In genomic region chr11:78152299-78153231, GRCm38 (mm10) we compare ENCODE assay signal across 8 mouse cellular contexts. TPM values are rescaled to one million over a fixed set of nuclear protein-coding genes. Genes with fewer than 3 reads are reported as not detected.
DNase-seq lines count a peak whose midpoint lies in the region; ATAC-seq lines count a peak whose summit lies in the region.

No protein-coding gene starts in this region.

- H3K27me3 ChIP-seq in forebrain, embryonic 16.5 days (replicated peaks; ENCODE audit: control insufficient read depth, insufficient read depth, low read length) = no peaks in the 10 kb centered on the region
- no peaks in the 10 kb centered on the region for H3K27me3 ChIP-seq in hindbrain, embryonic 14.5 days (ENCODE audit: control insufficient read depth, insufficient read depth, low read length)
- no peaks in the 10 kb centered on the region for H3K27me3 ChIP-seq in neural tube, embryonic 14.5 days (ENCODE audit: control insufficient read depth, insufficient read depth, low read length)

- peak; percentile 61 for DNase-seq in ovary, adult 18-20 months (ENCODE audit: low spot score)
- DNase-seq in ovary, postnatal 10 days (ENCODE audit: low spot score) = no peak
- peak; percentile 78 for DNase-seq in hindbrain, embryonic 14.5 days (ENCODE audit: low spot score)
- DNase-seq in left cerebral cortex, adult 11 months (ENCODE audit: low spot score) = peak; percentile 82
- no peak for DNase-seq in thymus, postnatal 36 days
- DNase-seq in embryo, embryonic 11 days = no peak

- H3K4me1 ChIP-seq in forebrain, embryonic 16.5 days (replicated peaks; ENCODE audit: control insufficient read depth, insufficient read depth, low read length) = peaks cover 30% of the 10 kb centered on the region
- peaks cover 12% of the 10 kb centered on the region for H3K4me1 ChIP-seq in hindbrain, embryonic 14.5 days (replicated peaks; ENCODE audit: control insufficient read depth, insufficient read depth, low read length)
- peaks cover 23% of the 10 kb centered on the region for H3K4me1 ChIP-seq in neural tube, embryonic 14.5 days (ENCODE audit: control insufficient read depth, insufficient read depth, low read length)

- ATAC-seq in forebrain, embryonic 16.5 days = peak; percentile 87
- ATAC-seq in hindbrain, embryonic 14.5 days (ENCODE audit: low FRiP score) = peak; percentile 86
- ATAC-seq in neural tube, embryonic 14.5 days (ENCODE audit: low read depth) = peak; percentile 83; the same call in 1 of the 2 replicates

- no peak overlapping the region for H3K9ac ChIP-seq in forebrain, embryonic 16.5 days (replicated peaks; ENCODE audit: low read depth, low read length)
- H3K9ac ChIP-seq in hindbrain, embryonic 14.5 days = no peak overlapping the region
- H3K9ac ChIP-seq in neural tube, embryonic 14.5 days (replicated peaks; ENCODE audit: low read depth, low read length) = no peak overlapping the region

- H3K9me3 ChIP-seq in forebrain, embryonic 16.5 days (ENCODE audit: control insufficient read depth, low read length) = no peaks in the 10 kb centered on the region
- H3K9me3 ChIP-seq in hindbrain, embryonic 14.5 days (ENCODE audit: control insufficient read depth, low read length) = no peaks in the 10 kb centered on the region
- no peaks in the 10 kb centered on the region for H3K9me3 ChIP-seq in neural tube, embryonic 14.5 days (ENCODE audit: control insufficient read depth, low read length)

- H3K4me2 ChIP-seq in forebrain, embryonic 16.5 days (ENCODE audit: low read length) = no peak overlapping the region
- H3K4me2 ChIP-seq in hindbrain, embryonic 14.5 days (replicated peaks) = no peak overlapping the region
- H3K4me2 ChIP-seq in neural tube, embryonic 14.5 days (ENCODE audit: low read depth, low read length) = no peak overlapping the region

- no peak overlapping the region for H3K4me3 ChIP-seq in forebrain, embryonic 16.5 days (replicated peaks; ENCODE audit: low read length)
- no peak overlapping the region for H3K4me3 ChIP-seq in hindbrain, embryonic 14.5 days (replicated peaks; ENCODE audit: low read length)
- no peak overlapping the region for H3K4me3 ChIP-seq in neural tube, embryonic 14.5 days (ENCODE audit: low read depth, low read length)

- 21% methylated on average over 9 of the region's 9 CpGs for WGBS in forebrain, embryonic 16.5 days
- 41% methylated on average over 9 of the region's 9 CpGs for WGBS in hindbrain, embryonic 14.5 days
- WGBS in neural tube, embryonic 14.5 days = 29% methylated on average over 9 of the region's 9 CpGs

- peak overlapping the region; percentile 77 for H3K27ac ChIP-seq in forebrain, embryonic 16.5 days (ENCODE audit: low read length)
- H3K27ac ChIP-seq in hindbrain, embryonic 14.5 days = peak overlapping the region; percentile 64
- H3K27ac ChIP-seq in neural tube, embryonic 14.5 days (ENCODE audit: low read depth, low read length) = peak overlapping the region; percentile 73

- peaks cover 13% of the 10 kb centered on the region for H3K36me3 ChIP-seq in forebrain, embryonic 16.5 days (ENCODE audit: control insufficient read depth, insufficient read depth)
- H3K36me3 ChIP-seq in hindbrain, embryonic 14.5 days (replicated peaks; ENCODE audit: control insufficient read depth, insufficient read depth) = peaks cover 95% of the 10 kb centered on the region
- H3K36me3 ChIP-seq in neural tube, embryonic 14.5 days (ENCODE audit: control insufficient read depth, insufficient read depth, low read length) = peaks cover 31% of the 10 kb centered on the region

RNA-seq across cellular contexts. Expression of gene Traf4, which starts 12.8 kb away (rescaled TPM):
- 122 and 124 TPM in 2 replicates for polyA plus RNA-seq in forebrain, embryonic 16.5 days (2015; fragmentation: Nextera tagmentation; extraction: Ambion mirVana)
- 57.2 and 63.5 TPM in 2 replicates for polyA plus RNA-seq in hindbrain, embryonic 14.5 days (2014; fragmentation: Nextera tagmentation; extraction: Ambion mirVana)
- 56.5 and 77.9 TPM in 2 replicates for polyA plus RNA-seq in neural tube, embryonic 14.5 days (2014; fragmentation: Nextera tagmentation; extraction: Ambion mirVana)

RNA-seq across cellular contexts. Expression of gene Nek8, which starts 23.9 kb away (rescaled TPM):
- 5.1 and 6.0 TPM in 2 replicates for polyA plus RNA-seq in forebrain, embryonic 16.5 days (2015; fragmentation: Nextera tagmentation; extraction: Ambion mirVana)
- 4.6 and 6.0 TPM in 2 replicates for polyA plus RNA-seq in hindbrain, embryonic 14.5 days (2014; fragmentation: Nextera tagmentation; extraction: Ambion mirVana)
- polyA plus RNA-seq in neural tube, embryonic 14.5 days (2014; fragmentation: Nextera tagmentation; extraction: Ambion mirVana) = 3.9 and 6.1 TPM in 2 replicates

RNA-seq across cellular contexts. Expression of gene Tlcd1, which starts 23.9 kb away (rescaled TPM):
- polyA plus RNA-seq in forebrain, embryonic 16.5 days (2015; fragmentation: Nextera tagmentation; extraction: Ambion mirVana) = 5.4 and 6.5 TPM in 2 replicates
- polyA plus RNA-seq in hindbrain, embryonic 14.5 days (2014; fragmentation: Nextera tagmentation; extraction: Ambion mirVana) = 13.4 and 16.6 TPM in 2 replicates
- 14.6 and 16.7 TPM in 2 replicates for polyA plus RNA-seq in neural tube, embryonic 14.5 days (2014; fragmentation: Nextera tagmentation; extraction: Ambion mirVana)

RNA-seq across cellular contexts. Expression of gene Rpl23a, which starts 30.8 kb away (rescaled TPM):
- 758 and 831 TPM in 2 replicates for polyA plus RNA-seq in forebrain, embryonic 16.5 days (2015; fragmentation: Nextera tagmentation; extraction: Ambion mirVana)
- 880 and 1,029 TPM in 2 replicates for polyA plus RNA-seq in hindbrain, embryonic 14.5 days (2014; fragmentation: Nextera tagmentation; extraction: Ambion mirVana)
- polyA plus RNA-seq in neural tube, embryonic 14.5 days (2014; fragmentation: Nextera tagmentation; extraction: Ambion mirVana) = 906 and 951 TPM in 2 replicates

RNA-seq across cellular contexts. Expression of gene Rab34, which starts 35.7 kb away (rescaled TPM):
- 53.9 and 56.9 TPM in 2 replicates for polyA plus RNA-seq in forebrain, embryonic 16.5 days (2015; fragmentation: Nextera tagmentation; extraction: Ambion mirVana)
- 46.4 and 53.2 TPM in 2 replicates for polyA plus RNA-seq in hindbrain, embryonic 14.5 days (2014; fragmentation: Nextera tagmentation; extraction: Ambion mirVana)
- 61.5 and 63.9 TPM in 2 replicates for polyA plus RNA-seq in neural tube, embryonic 14.5 days (2014; fragmentation: Nextera tagmentation; extraction: Ambion mirVana)

Comparison
In these comparisons a context has a peak if more than half of its experiments do, and no peak if none do; other contexts are left out.
1. DNase-seq: peak in ovary, adult 18-20 months (single experiment), hindbrain, embryonic 14.5 days (single experiment) and left cerebral cortex, adult 11 months (single experiment); none in ovary, postnatal 10 days (single experiment), thymus, postnatal 36 days (0 of 2) and embryo, embryonic 11 days (single experiment).
2. Peak in every context shown above with its lines, with median percentiles within 50 percentile points of each other: ATAC-seq and H3K27ac ChIP-seq.